Mouse (Mus musculus): ENCODE data around the gene Gm13276. TPM values are rescaled to one million over a fixed set of nuclear protein-coding genes. Genes with fewer than 3 reads are reported as not detected.
"Not testable (repeated sequence)": the region's sequence is repeated elsewhere in the genome, so short reads cannot be mapped to it uniquely, and the experiment has no call there.

Gm13276 gene
- polyA plus RNA-seq, 1 experiment from 2014 or later: 0.30 TPM

DNA sequence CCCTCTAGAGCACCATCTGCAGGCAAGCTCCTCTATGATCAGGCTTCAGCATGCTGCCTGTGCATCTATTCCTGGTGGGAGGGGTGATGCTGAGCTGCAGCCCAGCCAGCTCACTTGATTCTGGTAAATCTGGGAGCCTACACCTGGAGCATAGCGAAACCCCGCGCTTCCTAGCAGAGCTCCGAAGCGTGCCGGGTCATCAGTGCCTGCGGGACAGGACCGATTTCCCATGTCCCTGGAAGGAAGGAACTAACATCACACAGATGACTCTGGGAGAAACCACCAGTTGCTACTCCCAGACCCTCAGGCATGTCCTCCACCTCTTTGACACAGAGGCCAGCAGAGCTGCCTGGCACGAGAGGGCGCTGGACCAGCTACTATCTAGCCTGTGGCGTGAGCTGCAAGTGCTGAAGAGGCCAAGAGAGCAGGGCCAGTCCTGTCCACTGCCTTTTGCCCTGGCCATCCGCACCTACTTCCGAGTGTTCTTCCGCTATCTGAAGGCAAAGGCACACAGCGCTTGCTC, 30.6 kb upstream of the Gm13276 start, which contains the start of gene Gm13271:
Gm13271 (plus strand) TSS at position 51 of the 523 bp plus-strand sequence.
- 73% methylated on average over 12 of the region's 15 CpGs for WGBS
- TF ChIP-seq CTCF (IDR thresholded peaks at IDR 0.05): peak; percentile 23; the same call in 1 of the 2 replicates

GRCm38 (mm10) chr4:88756581-88757513, 28.7 kb upstream of the Gm13276 start:
- H3K36me3 ChIP-seq (ENCODE audit: insufficient read depth, low read length); H3K9me3 ChIP-seq (ENCODE audit: low read length); ATAC-seq; H3K27me3 ChIP-seq (replicated peaks; ENCODE audit: insufficient read depth, low read length); H3K4me1 ChIP-seq (ENCODE audit: insufficient read depth, low read depth, low read length): not testable (repeated sequence)
- peak overlapping the region; percentile 48 for H3K4me2 ChIP-seq (replicated peaks; ENCODE audit: low read depth, low read length)
- peak; percentile 13 for DNase-seq (ENCODE audit: low spot score)
- WGBS: 6% methylated on average over 28 of the region's 31 CpGs
- peak overlapping the region; percentile 40 for H3K4me3 ChIP-seq (ENCODE audit: low read depth, low read length)
- H3K9ac ChIP-seq (replicated peaks; ENCODE audit: low read depth): peak overlapping the region; percentile 23
- peak overlapping the region; percentile 86 for H3K27ac ChIP-seq (ENCODE audit: low read length)

More for the DNA sequence above, 30.6 kb upstream of the Gm13276 start, which contains the start of gene Gm13271:
- not testable (repeated sequence) for H3K4me2 ChIP-seq (replicated peaks; ENCODE audit: low read depth, low read length); ATAC-seq; H3K4me1 ChIP-seq (ENCODE audit: insufficient read depth, low read depth, low read length); H3K27ac ChIP-seq (ENCODE audit: low read length); H3K9ac ChIP-seq (replicated peaks; ENCODE audit: low read depth); H3K36me3 ChIP-seq (ENCODE audit: insufficient read depth, low read length); H3K4me3 ChIP-seq (ENCODE audit: low read depth, low read length); DNase-seq (ENCODE audit: low spot score); H3K9me3 ChIP-seq (ENCODE audit: low read length); H3K27me3 ChIP-seq (replicated peaks; ENCODE audit: insufficient read depth, low read length)

DNA sequence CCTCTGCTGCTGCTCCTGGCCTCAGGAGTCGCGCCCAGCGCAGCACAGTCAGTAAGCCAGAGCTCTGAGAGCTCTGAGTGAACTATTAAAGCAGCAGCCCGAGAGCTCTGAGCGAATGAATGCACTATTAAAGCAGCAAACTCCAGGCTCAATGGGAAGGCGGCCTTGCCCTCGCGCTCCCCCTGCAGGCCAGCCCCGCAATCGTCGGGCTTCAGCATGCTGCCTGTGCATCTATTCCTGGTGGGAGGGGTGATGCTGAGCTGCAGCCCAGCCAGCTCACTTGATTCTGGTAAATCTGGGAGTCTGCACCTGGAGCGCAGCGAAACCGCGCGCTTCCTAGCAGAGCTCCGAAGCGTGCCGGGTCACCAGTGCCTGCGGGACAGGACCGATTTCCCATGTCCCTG, 27.9 kb upstream of the Gm13276 start:
- H3K4me1 ChIP-seq (ENCODE audit: insufficient read depth, low read depth, low read length): not testable (repeated sequence)

DNA sequence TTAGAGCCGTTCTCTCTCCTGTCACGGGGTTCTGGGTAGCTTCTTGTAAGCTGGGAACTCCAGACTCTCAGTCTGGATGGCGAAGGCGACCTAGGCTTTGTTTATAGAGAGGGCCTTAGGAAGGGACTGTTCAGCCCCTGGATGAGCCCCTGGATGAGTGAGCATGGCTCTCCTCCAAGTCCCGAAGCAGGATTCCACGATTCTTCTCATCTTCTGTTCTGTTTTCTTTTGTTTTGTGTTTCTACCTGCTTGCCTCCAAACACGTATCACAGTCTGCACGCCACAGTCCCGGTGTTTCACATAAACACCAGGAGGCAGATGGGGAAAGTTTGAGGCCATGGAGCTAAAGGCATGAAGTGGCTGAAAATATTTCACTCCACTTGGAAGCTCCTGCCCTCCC, 26.8 kb upstream of the Gm13276 start:
- not testable (repeated sequence) for H3K4me1 ChIP-seq (ENCODE audit: insufficient read depth, low read depth, low read length); DNase-seq (ENCODE audit: low spot score); H3K9me3 ChIP-seq (ENCODE audit: low read length); ATAC-seq; H3K27ac ChIP-seq (ENCODE audit: low read length); H3K36me3 ChIP-seq (ENCODE audit: insufficient read depth, low read length); H3K4me3 ChIP-seq (ENCODE audit: low read depth, low read length); H3K4me2 ChIP-seq (replicated peaks; ENCODE audit: low read depth, low read length); H3K9ac ChIP-seq (replicated peaks; ENCODE audit: low read depth); H3K27me3 ChIP-seq (replicated peaks; ENCODE audit: insufficient read depth, low read length)
- WGBS: 88% methylated on average over 9 of the region's 9 CpGs

More for the DNA sequence above, 27.9 kb upstream of the Gm13276 start:
- Histone ChIP-seq H3K4me2 (replicated peaks; ENCODE audit: low read depth, low read length) (peak overlapping the region; percentile 48), H3K27ac (ENCODE audit: low read length) (peak overlapping the region; percentile 86), H3K9ac (replicated peaks; ENCODE audit: low read depth) (peak overlapping the region; percentile 23; the same call in 1 of the 2 replicates), H3K4me3 (ENCODE audit: low read depth, low read length) (peak overlapping the region; percentile 40)
- not testable (repeated sequence) for H3K36me3 ChIP-seq (ENCODE audit: insufficient read depth, low read length); H3K9me3 ChIP-seq (ENCODE audit: low read length); H3K27me3 ChIP-seq (replicated peaks; ENCODE audit: insufficient read depth, low read length)
- 1% methylated on average over 17 of the region's 21 CpGs for WGBS
- peak; percentile 73 for TF ChIP-seq CTCF (IDR thresholded peaks at IDR 0.05)
- ATAC-seq (peak; percentile 100), DNase-seq (ENCODE audit: low spot score) (peak; percentile 96)

DNA sequence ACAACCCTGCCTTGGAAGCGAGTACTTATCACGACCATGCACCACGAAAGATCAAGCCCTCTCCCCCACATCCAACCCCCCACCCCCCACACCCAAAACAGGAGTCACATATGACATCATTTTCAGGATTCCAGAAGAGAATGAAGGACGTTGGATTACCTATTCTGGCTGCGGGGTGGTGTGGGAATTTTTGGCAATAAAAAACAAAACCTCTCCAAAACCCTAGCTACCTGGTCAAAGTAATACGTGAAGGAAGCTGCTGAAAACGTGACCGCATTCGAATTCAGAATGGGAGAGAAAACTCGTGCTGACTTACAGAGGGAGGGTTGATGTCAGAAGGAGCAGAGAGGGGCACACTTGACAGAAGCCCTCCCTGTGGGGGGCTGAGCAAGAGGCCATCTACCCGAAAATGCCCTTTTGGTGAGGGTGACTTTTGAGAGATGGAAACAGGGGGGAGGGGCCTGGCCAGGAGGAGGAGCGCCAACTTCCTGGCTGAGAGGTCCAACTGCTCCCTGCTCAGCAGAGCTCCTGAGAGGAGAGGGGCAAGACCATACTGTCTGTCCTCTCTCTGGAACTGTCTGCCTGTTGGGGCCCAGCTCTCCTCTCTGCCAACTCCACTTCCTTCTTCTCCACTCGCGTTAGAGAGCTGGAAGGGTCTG, 25.8 kb upstream of the Gm13276 start, which contains the start of gene Gm13283:
Gm13283 (plus strand) TSS at position 510 of the 659 bp plus-strand sequence.
- H3K27ac ChIP-seq (ENCODE audit: low read length); H3K27me3 ChIP-seq (replicated peaks; ENCODE audit: insufficient read depth, low read length); ATAC-seq; H3K9ac ChIP-seq (replicated peaks; ENCODE audit: low read depth); H3K36me3 ChIP-seq (ENCODE audit: insufficient read depth, low read length); H3K4me1 ChIP-seq (ENCODE audit: insufficient read depth, low read depth, low read length); H3K9me3 ChIP-seq (ENCODE audit: low read length); DNase-seq (ENCODE audit: low spot score); H3K4me2 ChIP-seq (replicated peaks; ENCODE audit: low read depth, low read length): not testable (repeated sequence)
- 17% methylated on average over 8 of the region's 14 CpGs for WGBS
- peak within 1 kb of the TSS; percentile 25; the same call in 1 of the 2 replicates for H3K4me3 ChIP-seq (ENCODE audit: low read depth, low read length)

DNA sequence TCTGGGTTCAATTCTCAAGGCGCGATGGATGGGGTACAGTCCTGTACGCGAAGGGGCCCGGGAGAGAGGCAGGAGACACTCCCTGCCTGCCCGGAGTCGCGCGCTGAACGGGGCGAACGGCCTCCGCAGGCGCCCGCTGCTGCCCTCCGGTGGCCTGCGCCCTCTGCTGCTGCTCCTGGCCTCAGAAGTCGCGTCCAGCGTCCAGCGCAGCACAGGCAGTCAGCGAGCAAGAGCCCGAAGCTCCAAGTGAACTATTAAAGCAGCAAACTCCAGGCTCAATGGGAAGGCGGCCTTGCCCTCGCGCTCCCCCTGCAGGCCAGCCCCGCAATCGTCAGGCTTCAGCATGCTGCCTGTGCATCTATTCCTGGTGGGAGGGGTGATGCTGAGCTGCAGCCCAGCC, 25.1 kb upstream of the Gm13276 start:
- H3K27me3 ChIP-seq (replicated peaks; ENCODE audit: insufficient read depth, low read length); H3K4me2 ChIP-seq (replicated peaks; ENCODE audit: low read depth, low read length); ATAC-seq; H3K9ac ChIP-seq (replicated peaks; ENCODE audit: low read depth); H3K9me3 ChIP-seq (ENCODE audit: low read length); H3K4me1 ChIP-seq (ENCODE audit: insufficient read depth, low read depth, low read length); H3K27ac ChIP-seq (ENCODE audit: low read length); H3K36me3 ChIP-seq (ENCODE audit: insufficient read depth, low read length): not testable (repeated sequence)
- WGBS: 2% methylated on average over 19 of the region's 28 CpGs
- peak; percentile 93 for DNase-seq (ENCODE audit: low spot score)
- peak; percentile 74 for TF ChIP-seq CTCF (IDR thresholded peaks at IDR 0.05)
- H3K4me3 ChIP-seq (ENCODE audit: low read depth, low read length): peak overlapping the region; percentile 25; the same call in 1 of the 2 replicates

- not testable (repeated sequence) for DNase-seq (ENCODE audit: low spot score)
- WGBS: 72% methylated on average over 6 of the region's 8 CpGs
Observed at GRCm38 (mm10) chr4:88761776-88762175, 23.7 kb upstream of the Gm13276 start.

DNA sequence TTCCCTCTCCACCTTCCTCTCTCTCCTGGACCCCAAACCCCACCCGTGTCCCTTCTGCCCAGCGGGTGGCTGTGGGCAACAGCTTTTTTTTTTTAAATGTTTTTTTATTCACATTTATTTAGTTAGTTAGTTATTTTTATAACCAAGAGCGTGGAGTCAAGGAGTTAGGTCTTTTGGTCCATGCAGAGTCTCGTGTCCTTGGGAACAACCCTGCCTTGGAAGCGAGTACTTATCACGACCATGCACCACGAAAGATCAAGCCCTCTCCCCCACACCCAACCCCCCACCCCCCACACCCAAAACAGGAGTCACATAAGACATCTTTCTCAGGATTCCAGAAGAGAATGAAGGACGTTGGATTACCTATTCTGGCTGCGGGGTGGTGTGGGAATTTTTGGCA, 23.2 kb upstream of the Gm13276 start:
- not testable (repeated sequence) for H3K9ac ChIP-seq (replicated peaks; ENCODE audit: low read depth); H3K9me3 ChIP-seq (ENCODE audit: low read length); DNase-seq (ENCODE audit: low spot score); ATAC-seq; H3K4me3 ChIP-seq (ENCODE audit: low read depth, low read length); H3K4me2 ChIP-seq (replicated peaks; ENCODE audit: low read depth, low read length); H3K27ac ChIP-seq (ENCODE audit: low read length); H3K4me1 ChIP-seq (ENCODE audit: insufficient read depth, low read depth, low read length); H3K27me3 ChIP-seq (replicated peaks; ENCODE audit: insufficient read depth, low read length); H3K36me3 ChIP-seq (ENCODE audit: insufficient read depth, low read length)
- 50% methylated on average over 8 of the region's 9 CpGs for WGBS

More at GRCm38 (mm10) chr4:88761776-88762175, 23.7 kb upstream of the Gm13276 start:
- ATAC-seq; H3K36me3 ChIP-seq (ENCODE audit: insufficient read depth, low read length); H3K4me3 ChIP-seq (ENCODE audit: low read depth, low read length); H3K27ac ChIP-seq (ENCODE audit: low read length); H3K9ac ChIP-seq (replicated peaks; ENCODE audit: low read depth); H3K27me3 ChIP-seq (replicated peaks; ENCODE audit: insufficient read depth, low read length); H3K4me2 ChIP-seq (replicated peaks; ENCODE audit: low read depth, low read length); H3K4me1 ChIP-seq (ENCODE audit: insufficient read depth, low read depth, low read length); H3K9me3 ChIP-seq (ENCODE audit: low read length): not testable (repeated sequence)
